In the genomic region with DNA sequence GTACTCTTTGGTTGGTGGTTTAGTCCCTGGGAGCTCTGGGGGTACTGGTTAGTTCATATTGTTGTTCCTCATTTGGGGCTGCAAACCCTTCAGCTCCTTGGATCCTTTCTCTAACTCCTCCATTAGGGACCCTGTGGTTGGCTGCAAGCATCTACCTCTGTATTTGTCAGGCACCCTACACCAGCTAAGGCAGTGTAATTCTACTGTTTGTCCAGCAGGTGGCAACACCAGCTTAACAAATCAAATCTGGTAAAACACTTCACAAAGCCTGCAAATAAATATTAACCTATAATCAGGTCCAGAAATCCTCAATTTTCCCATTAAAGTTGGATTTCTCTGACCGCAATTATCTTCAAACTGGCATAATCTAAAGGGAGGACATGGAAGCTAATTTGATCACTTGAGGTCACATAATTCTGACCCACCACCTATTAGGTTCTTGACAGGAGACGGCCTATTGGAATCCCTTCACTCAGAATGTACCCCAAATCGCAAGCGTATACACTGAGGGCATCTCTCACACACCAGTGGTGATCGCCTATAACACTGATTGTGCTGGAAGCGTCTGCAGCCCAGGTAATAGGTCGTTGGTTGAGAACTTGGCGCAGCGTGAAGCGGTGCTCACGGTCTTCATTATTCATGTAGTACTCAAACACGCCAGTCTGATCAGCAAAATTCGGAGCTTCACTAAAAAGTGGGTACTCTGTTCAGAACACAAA, we compare ENCODE assay signal across 7 mouse cellular contexts. TPM values are rescaled to one million over a fixed set of nuclear protein-coding genes. Genes with fewer than 3 reads are reported as not detected.
DNase-seq lines count a peak whose midpoint lies in the region; ATAC-seq and TF ChIP-seq lines count a peak whose summit lies in the region.

No protein-coding gene starts in this region.

- no peaks in the 10 kb centered on the region for H3K4me1 ChIP-seq in embryonic facial prominence, embryonic 15.5 days
- no peaks in the 10 kb centered on the region for H3K4me1 ChIP-seq in intestine, embryonic 15.5 days (replicated peaks)
- no peaks in the 10 kb centered on the region for H3K4me1 ChIP-seq in stomach, postnatal 0 days (replicated peaks; ENCODE audit: control insufficient read depth, insufficient read depth)

- TF ChIP-seq CTCF in stomach, postnatal 0 days (IDR thresholded peaks at IDR 0.05; ENCODE audit: low read depth), result peak; percentile 81

- H3K36me3 ChIP-seq in embryonic facial prominence, embryonic 15.5 days, result no peaks in the 10 kb centered on the region
- H3K36me3 ChIP-seq in intestine, embryonic 15.5 days, result peaks cover 4% of the 10 kb centered on the region; the same call in 1 of the 2 replicates
- H3K36me3 ChIP-seq in stomach, postnatal 0 days (ENCODE audit: control insufficient read depth, insufficient read depth, low read length), result no peaks in the 10 kb centered on the region

- no peak for TF ChIP-seq EP300 in stomach, postnatal 0 days (optimal IDR thresholded peaks at IDR 0.05)

- H3K9ac ChIP-seq in embryonic facial prominence, embryonic 15.5 days, result no peak overlapping the region
- no peak overlapping the region for H3K9ac ChIP-seq in intestine, embryonic 15.5 days
- no peak overlapping the region for H3K9ac ChIP-seq in stomach, postnatal 0 days (ENCODE audit: low read length)

- ATAC-seq in embryonic facial prominence, embryonic 15.5 days (ENCODE audit: insufficient number of reproducible peaks, low FRiP score, low TSS enrichment, low read depth), result 0 out of 2 replicates have a peak, but pooled peaks have one; percentile 29
- ATAC-seq in intestine, embryonic 15.5 days, result peak; percentile 72; the same call in 1 of the 2 replicates
- peak; percentile 73 for ATAC-seq in megakaryocyte, adult 5-6 weeks (ENCODE audit: poor library complexity, severe bottlenecking)
- ATAC-seq in stomach, postnatal 0 days (ENCODE audit: low FRiP score, low TSS enrichment), result 0 out of 2 replicates have a peak, but pooled peaks have one; percentile 49

- H3K27ac ChIP-seq in embryonic facial prominence, embryonic 15.5 days (replicated peaks), result no peak overlapping the region
- no peak overlapping the region for H3K27ac ChIP-seq in intestine, embryonic 15.5 days
- no peak overlapping the region for H3K27ac ChIP-seq in stomach, postnatal 0 days (replicated peaks)

- no peak overlapping the region for H3K4me2 ChIP-seq in embryonic facial prominence, embryonic 15.5 days (replicated peaks)
- H3K4me2 ChIP-seq in intestine, embryonic 15.5 days (replicated peaks), result no peak overlapping the region
- H3K4me2 ChIP-seq in stomach, postnatal 0 days (replicated peaks; ENCODE audit: low read depth), result no peak overlapping the region

- H3K4me3 ChIP-seq in embryonic facial prominence, embryonic 15.5 days (replicated peaks), result no peak overlapping the region
- no peak overlapping the region for H3K4me3 ChIP-seq in intestine, embryonic 15.5 days (replicated peaks)
- H3K4me3 ChIP-seq in stomach, postnatal 0 days (ENCODE audit: low read depth, low read length), result no peak overlapping the region

- peak; percentile 25 for DNase-seq in right cerebral cortex, postnatal 25 days
- no peak for DNase-seq in right cerebral cortex, postnatal 36 days (ENCODE audit: low spot score in 2 of 2)
- peak; percentile 52 for DNase-seq in adipocyte (ENCODE audit: low spot score)
- no peak for DNase-seq in stomach, postnatal 0 days (ENCODE audit: low spot score)

- WGBS in embryonic facial prominence, embryonic 15.5 days, result 76% methylated on average over 13 of the region's 13 CpGs
- WGBS in intestine, embryonic 15.5 days, result 88% methylated on average over 13 of the region's 13 CpGs
- 87% methylated on average over 13 of the region's 13 CpGs for WGBS in stomach, postnatal 0 days

- H3K27me3 ChIP-seq in embryonic facial prominence, embryonic 15.5 days, result no peaks in the 10 kb centered on the region
- H3K27me3 ChIP-seq in intestine, embryonic 15.5 days (replicated peaks), result no peaks in the 10 kb centered on the region
- H3K27me3 ChIP-seq in stomach, postnatal 0 days (ENCODE audit: control insufficient read depth, insufficient read depth, low read length), result no peaks in the 10 kb centered on the region

- no peaks in the 10 kb centered on the region for H3K9me3 ChIP-seq in embryonic facial prominence, embryonic 15.5 days (replicated peaks)
- no peaks in the 10 kb centered on the region for H3K9me3 ChIP-seq in intestine, embryonic 15.5 days
- H3K9me3 ChIP-seq in stomach, postnatal 0 days (ENCODE audit: control insufficient read depth, low read length), result no peaks in the 10 kb centered on the region

RNA-seq across cellular contexts. Expression of gene Galc, which starts 46.6 kb away (rescaled TPM):
- polyA plus RNA-seq in embryonic facial prominence, embryonic 15.5 days (2015; fragmentation: Nextera tagmentation; extraction: Ambion mirVana), result 7.1 and 9.2 TPM in 2 replicates
- polyA plus RNA-seq in intestine, embryonic 15.5 days (2015; fragmentation: Nextera tagmentation; extraction: Ambion mirVana), result 7.8 and 8.4 TPM in 2 replicates
- total RNA-seq in megakaryocyte, adult 5-6 weeks (2015), result 21.2 and 25.5 TPM in 2 replicates
- total RNA-seq in megakaryocyte, adult 5-6 weeks (2017), result 8.3 and 17.8 TPM in 2 replicates
- polyA plus RNA-seq in stomach, postnatal 0 days (2015; fragmentation: Nextera tagmentation; extraction: Ambion mirVana), result 4.1 and 4.3 TPM in 2 replicates

RNA-seq across cellular contexts. Expression of gene Gpr65, which starts 55.8 kb away (rescaled TPM):
- 4.5 and 4.8 TPM in 2 replicates for polyA plus RNA-seq in embryonic facial prominence, embryonic 15.5 days (2015; fragmentation: Nextera tagmentation; extraction: Ambion mirVana)
- 2.4 and 3.0 TPM in 2 replicates for polyA plus RNA-seq in intestine, embryonic 15.5 days (2015; fragmentation: Nextera tagmentation; extraction: Ambion mirVana)
- total RNA-seq in megakaryocyte, adult 5-6 weeks (2015), result 89.4 and 94.3 TPM in 2 replicates
- 93.1 and 96.4 TPM in 2 replicates for total RNA-seq in megakaryocyte, adult 5-6 weeks (2017)
- polyA plus RNA-seq in stomach, postnatal 0 days (2015; fragmentation: Nextera tagmentation; extraction: Ambion mirVana), result 1.9 and 2.0 TPM in 2 replicates

Comparison
In these comparisons a context has a peak if more than half of its experiments do, and no peak if none do; other contexts are left out.
1. DNase-seq: peak in right cerebral cortex, postnatal 25 days (single experiment) and adipocyte (single experiment); none in right cerebral cortex, postnatal 36 days (0 of 2) and stomach, postnatal 0 days (single experiment).
2. Peak in every context shown above with its lines, with median percentiles within 50 percentile points of each other: ATAC-seq.